Mouse (Mus musculus) left cerebral cortex, adult 2 months (tissue): ENCODE data around the gene Ciao2a. TPM values are rescaled to one million over a fixed set of nuclear protein-coding genes. Genes with fewer than 3 reads are reported as not detected.

Experiments
- DNase-seq, 2 experiments: peaks; one replicate each; pipeline ENCODE4 v3.0.0; 2021 to 2022; ENCODE audit warnings: low spot score in 2 of 2, mixed read lengths in 1 of 2; ENCODE audit errors: extremely low spot score in 1 of 2
- H3K27ac ChIP-seq: fragments of 200-600 bp; 2 replicates; pipeline ENCODE4 v1.8.1; 2022
- H3K4me3 ChIP-seq: fragments of 200-600 bp; 2 replicates; pipeline ENCODE4 v1.8.1; 2022
- CTCF ChIP-seq: fragments of 200-600 bp; IDR thresholded peaks from 2 replicates; pipeline ENCODE4 v1.8.1; 2022; ENCODE audit warnings: antibody characterized with exemption, mild to moderate bottlenecking, moderate library complexity
- intact Hi-C: fragments of 180-260 bp; cut with DNase I; formaldehyde crosslinking; loops from one replicate; pipeline ENCODE4 v1.15.1; 2025
- long read RNA-seq, 2 experiments: library from polyadenylated mRNA; stranded (forward); transcript quantifications; one replicate each; pipeline ENCODE4 v2.0.0; 2021; ENCODE audit warnings: borderline mapping rate in 2 of 2
- total RNA-seq, 2 experiments: library from RNA; stranded (reverse); gene quantifications; 2 replicates each; pipeline ENCODE4 v1.2.3; 2021

The Ciao2a gene
- total RNA-seq, result 10 to 100 TPM; 27.6 to 28.7 TPM
- long read RNA-seq, experiment 1, transcript Ciao2a-201 (5 exons, 1,240 nt), result major isoform, 15 of 17 reads
- long read RNA-seq, experiment 1, partial matches to known transcripts, result 0 of 17 reads
- long read RNA-seq, experiment 1, other reads (novel, unspliced or antisense), result 2 of 17 reads
- long read RNA-seq, experiment 2, transcript Ciao2a-201 (5 exons, 1,240 nt), result major isoform, 9 of 11 reads
- long read RNA-seq, experiment 2, partial matches to known transcripts, result 0 of 11 reads
- long read RNA-seq, experiment 2, other reads (novel, unspliced or antisense), result 2 of 11 reads

DNA sequence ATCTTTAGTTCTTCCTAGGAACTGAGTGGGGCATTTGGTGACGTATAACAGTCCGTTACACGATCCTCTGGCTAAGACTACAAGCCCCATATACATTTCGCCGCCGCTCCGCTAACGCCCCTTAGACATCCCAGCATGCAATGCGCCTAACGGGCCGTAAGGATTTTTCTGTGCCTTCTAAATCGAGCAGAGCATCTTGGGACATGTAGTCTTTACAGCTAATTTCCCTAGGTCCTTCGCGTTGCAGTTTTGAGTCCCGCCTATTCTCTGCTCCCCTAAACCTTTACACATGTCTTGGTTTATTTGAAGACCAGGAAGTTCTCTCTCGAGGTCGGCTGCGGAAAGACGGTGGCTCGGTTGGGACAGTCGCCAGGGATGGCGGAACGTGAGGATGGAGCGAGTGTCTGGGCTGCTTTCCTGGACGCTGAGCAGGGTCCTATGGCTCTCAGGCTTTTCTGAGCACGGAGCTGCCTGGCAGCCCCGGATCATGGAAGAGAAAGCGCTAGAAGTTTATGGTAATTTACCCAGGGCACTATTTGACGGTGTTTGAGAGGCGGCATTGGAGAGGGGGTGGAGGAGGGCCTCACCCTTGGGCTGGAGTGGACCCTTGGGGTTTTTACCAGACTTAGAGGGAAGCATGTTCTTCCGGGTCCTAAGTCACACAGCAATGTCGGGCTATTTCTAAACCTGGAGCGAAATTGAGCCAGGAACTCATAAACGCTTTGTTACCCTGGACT is at the start of gene Ciao2a, which contains the start of gene Snx1:
TSS of gene Ciao2a (plus strand) at position 156 of the 737 bp plus-strand sequence.
TSS of gene Snx1 (minus strand) at position 132 of the 737 bp plus-strand sequence.
- no peak; the same call in 1 of the 2 replicates for TF ChIP-seq CTCF
- intact Hi-C loops, result no loop called here
- Histone ChIP-seq H3K27ac (peak within 1 kb of the TSS; percentile 84), H3K4me3 (peak within 1 kb of the TSS; percentile 68)
- DNase-seq, result peak; percentile 93 to 94

DNA sequence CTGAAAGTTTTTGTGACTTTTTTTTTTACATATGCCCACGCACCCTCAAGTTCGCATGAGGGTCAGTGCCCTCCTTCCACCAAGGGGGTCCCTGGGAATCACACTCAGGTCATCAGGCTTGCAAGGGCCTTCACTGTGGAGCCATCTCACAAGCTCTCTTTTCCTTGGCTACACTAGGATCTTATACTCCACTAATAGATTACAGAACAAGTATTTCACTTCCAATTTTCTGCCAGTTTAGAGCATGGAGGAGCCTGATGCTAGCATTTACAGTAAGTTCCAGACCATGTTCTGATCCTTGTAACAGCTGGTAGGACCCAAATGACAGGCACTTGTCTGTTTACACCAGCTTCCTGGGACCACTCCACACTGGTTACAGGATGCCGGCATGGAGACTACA is 48.3 kb upstream of the Ciao2a start:
- no peak overlapping the region for H3K4me3 ChIP-seq
- no peak overlapping the region for H3K27ac ChIP-seq
- intact Hi-C loops, result no loop called here
- no peak for TF ChIP-seq CTCF
- DNase-seq, result no peak

DNA sequence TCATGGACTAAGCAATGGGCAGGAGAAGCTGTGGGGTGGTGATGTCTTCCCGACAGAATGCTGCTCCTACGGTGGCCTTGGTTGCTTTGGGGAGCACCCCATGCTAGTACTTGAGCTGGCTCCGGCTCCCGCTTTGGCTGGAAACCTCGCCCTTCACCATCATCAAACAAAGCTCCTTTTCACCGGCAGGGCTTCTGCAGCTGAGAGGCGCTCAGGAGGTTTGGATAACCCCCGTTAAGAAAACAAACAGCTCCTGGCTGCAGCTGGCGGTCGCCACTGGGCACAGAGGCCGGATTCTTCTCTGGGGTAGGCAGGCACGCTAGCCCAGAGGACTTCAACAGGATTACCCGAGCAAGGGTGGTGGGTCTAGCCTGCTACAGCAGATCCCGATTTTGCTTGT is 47.9 kb upstream of the Ciao2a start:
- intact Hi-C loops, result no loop called here
- no peak; the same call in 1 of the 2 replicates for TF ChIP-seq CTCF
- DNase-seq, result peak in 1 of 2 experiments; percentile 30
- Histone ChIP-seq H3K27ac (no peak overlapping the region), H3K4me3 (no peak overlapping the region)

DNA sequence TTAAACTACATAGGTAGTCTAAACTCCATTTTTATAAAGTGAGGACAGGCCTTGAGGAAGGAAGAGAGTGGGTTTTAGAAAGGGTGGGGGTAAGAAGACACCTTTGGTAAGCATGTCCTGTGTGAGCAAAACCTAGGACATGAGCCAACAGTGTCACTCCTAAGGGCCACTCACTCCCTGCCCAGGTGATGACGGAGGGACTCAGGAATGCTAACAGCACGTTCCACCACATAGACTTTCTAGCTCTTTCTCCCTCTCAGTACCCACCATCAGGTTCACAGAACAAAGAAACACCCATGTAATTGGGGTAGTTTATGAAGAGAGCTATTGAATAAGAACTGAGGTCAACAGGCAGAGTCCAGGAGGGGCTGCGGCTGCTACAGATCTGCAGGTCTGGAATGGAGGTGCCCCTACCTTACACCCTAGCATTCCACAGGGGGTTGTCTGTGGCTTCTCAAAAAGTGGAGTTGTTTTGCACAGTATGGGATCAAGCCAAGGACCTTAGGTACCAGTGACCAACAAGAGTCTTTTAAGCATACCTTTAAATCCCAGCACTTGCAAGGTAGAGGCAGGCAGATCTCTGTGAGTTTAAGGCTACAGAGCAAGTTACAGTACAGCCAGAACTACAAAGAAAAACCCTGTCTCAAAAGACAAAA is 45.5 kb upstream of the Ciao2a start:
- intact Hi-C loops, result no loop called here
- no peak overlapping the region for H3K27ac ChIP-seq
- TF ChIP-seq CTCF, result no peak
- H3K4me3 ChIP-seq, result no peak overlapping the region
- DNase-seq, result no peak

DNA sequence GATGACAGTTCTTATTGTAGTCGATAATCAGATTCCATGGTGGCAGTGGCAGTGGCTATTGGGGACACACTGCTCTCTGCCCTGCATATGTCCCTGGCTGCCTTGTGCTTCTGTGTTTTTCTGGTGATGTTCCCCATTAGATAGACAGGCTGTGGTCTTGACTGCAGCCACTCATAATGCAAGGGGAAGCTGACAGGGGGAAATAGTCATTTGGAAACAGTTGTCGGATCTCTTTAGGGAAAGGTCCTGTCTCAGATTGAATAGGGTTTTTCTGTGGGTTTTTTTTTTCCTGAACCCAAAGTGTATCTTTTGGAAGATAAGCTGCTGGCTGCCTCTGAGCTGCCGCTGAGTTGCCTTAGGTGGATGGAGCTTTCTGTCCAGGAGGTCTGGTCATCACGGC is 44.4 kb upstream of the Ciao2a start:
- no peak for DNase-seq
- no peak overlapping the region for H3K27ac ChIP-seq
- H3K4me3 ChIP-seq, result no peak overlapping the region
- TF ChIP-seq CTCF, result no peak
- intact Hi-C loops, result no loop called here

DNA sequence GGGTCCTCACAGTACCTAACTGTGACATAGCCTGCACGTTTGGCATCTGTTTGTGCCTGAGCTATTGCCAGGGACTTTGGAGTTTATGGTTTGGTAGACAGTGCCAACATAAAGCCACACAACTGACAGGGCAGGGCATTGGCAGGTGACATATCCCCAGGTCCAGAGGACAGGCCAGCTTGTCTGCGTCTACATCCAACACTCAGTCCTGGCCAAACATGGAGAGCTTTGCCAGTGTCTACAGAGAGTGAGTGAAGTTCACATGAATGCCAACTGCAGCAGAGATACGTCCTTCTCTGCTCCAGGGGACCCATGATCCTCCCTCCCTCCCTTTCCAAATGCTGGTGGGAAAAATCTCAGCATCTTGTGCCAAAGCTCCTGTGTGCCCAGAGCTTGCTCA is 42.2 kb upstream of the Ciao2a start:
- no peak overlapping the region for H3K4me3 ChIP-seq
- H3K27ac ChIP-seq, result no peak overlapping the region
- no peak for DNase-seq
- no peak for TF ChIP-seq CTCF
- intact Hi-C loops, result no loop called here

DNA sequence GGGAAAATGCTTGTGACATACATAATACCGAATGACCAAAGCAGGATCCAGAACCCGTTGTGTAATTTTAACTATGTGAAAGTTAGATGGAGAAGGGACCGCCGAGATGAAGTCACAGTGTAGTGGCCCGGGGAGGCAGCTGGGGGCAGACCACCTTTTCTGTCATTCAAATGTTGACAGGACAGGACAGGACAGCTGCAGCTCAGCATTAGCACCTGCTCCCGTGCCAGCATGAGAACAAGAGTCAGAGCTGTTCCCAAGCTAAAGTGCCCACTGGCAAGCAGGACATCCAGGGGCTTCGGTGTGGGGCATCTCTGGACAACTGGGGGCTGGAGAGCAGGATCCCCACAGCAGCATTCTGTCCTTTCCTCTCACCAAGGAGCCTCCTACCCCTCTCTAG is 39.3 kb upstream of the Ciao2a start:
- intact Hi-C loops, result no loop called here
- TF ChIP-seq CTCF, result no peak
- DNase-seq, result no peak
- Histone ChIP-seq H3K4me3 (no peak overlapping the region), H3K27ac (no peak overlapping the region)

DNA sequence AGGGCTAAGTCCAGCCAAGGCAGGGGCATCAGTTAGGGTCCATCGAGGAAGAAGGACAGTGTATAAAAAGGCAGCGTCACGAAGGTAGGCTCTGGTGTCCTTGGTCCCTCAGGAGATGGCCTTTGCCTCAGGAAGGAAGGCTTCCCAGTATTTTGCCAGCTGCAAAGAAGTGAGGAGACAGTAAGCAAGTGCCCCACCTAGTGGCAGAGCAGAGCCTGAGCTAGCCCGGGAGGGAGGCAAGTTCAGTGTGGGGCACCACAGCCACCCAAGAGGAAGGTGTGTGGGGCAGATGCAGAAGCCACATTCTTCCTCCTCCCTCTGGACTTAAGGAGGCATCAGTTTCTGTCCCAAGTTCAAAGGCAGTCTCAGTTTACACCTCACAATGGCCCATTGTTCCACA is 38.0 kb upstream of the Ciao2a start:
- DNase-seq, result peak; percentile 56 to 59
- Histone ChIP-seq H3K27ac (no peak overlapping the region), H3K4me3 (no peak overlapping the region)
- peak; percentile 81 for TF ChIP-seq CTCF
- intact Hi-C loops, result no loop called here

DNA sequence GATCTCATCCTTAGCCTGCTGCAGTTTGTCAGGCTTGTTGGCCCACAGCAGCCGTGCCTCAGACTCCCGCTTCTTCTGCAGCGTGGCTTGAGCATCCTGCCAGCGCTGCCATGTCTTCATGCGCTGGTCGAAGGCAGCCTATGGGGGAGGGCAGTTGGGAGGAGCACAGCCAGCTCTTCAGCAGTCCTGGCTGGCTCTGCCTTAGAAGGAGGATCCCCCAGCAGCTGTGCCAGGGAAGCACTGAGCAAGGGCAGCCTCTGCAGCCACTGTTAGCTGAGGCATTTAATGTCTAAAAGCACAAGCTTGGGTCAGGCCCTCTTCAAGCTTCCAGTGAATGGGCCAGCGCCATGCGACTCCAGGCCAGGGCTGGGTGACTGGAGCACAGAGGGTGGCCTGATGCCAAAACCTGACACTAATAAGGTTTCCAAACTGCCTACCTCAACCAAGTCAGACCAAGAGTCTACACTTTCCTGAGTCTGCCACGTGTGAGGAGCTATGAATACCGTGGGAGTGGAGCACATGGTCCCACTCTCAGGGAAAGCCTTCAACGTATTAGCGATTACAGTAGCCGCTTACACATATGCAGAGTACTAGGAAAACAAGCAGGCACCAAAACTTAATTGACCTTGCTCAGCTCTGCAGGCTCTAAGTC is 35.7 kb upstream of the Ciao2a start:
- intact Hi-C loops, result no loop called here

DNA sequence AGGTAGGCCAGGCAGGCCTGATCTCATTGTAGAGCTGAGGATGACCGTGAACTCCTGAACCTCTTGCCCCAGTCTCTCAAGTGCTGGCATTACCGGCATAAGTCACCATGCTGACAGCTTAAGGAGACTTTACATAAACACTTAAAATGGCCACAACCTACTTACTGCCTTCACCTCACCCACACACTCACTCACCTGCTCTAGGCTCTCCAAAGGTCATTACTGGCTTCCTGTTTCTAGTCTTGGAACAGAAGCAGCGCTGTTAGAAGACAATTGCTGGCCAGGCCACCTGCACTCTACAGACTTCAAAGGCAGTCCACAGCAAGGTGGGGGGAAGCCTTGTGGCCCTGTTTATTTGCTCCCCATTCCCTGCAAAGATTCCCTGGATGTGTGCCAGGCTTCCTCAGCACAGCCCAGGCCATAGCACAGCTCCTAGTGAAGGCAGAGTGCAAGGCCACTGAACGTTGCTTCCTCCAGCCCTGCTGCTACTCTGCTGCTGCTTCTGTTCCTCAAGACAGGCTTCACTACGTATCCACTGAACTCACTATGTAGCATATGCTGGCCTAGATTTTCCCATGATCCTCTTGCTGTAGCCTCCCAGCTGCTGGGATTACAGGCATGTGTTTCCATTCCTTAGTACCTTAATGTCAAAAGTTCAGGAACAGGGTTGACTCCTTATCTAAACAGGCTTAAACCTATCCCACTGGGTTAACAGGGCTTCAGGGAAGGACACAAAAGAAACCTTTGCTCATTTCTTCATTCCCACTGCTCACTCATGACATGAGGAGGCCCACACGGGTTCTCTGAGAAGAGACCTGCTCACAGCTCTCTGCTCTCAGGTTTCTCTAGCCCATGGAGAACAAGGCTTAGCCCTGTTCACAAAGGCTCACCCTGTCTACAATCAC is 34.8 kb upstream of the Ciao2a start:
- intact Hi-C loops, result no loop called here
- peak overlapping the region; percentile 5; the same call in 1 of the 2 replicates for H3K27ac ChIP-seq
- no peak overlapping the region for H3K4me3 ChIP-seq
- TF ChIP-seq CTCF, result no peak
- no peak for DNase-seq

More for the DNA sequence above, 35.7 kb upstream of the Ciao2a start:
- no peak overlapping the region for H3K27ac ChIP-seq
- TF ChIP-seq CTCF, result no peak
- DNase-seq, result no peak
- no peak overlapping the region for H3K4me3 ChIP-seq

DNA sequence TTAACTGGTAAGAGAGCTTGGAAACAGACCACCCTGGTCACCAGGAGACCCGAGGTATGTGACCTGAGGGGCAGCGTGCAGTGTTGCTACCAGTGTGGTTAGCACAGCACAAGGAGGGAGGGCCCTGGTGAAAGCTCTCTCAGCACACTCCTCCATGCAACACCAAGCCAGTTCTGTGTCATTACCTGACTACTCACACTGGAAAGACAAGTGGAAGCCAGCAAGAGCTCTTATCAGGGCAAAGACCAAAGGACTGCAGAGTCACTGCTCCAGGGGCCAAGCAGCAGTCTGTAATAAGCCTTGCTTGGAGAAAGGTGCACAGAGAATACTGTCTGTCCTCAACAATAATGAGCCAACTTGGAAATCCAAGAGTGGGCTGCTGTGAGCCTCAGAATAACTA is 33.7 kb upstream of the Ciao2a start:
- no peak for DNase-seq
- H3K27ac ChIP-seq, result no peak overlapping the region
- intact Hi-C loops, result no loop called here
- TF ChIP-seq CTCF, result no peak
- no peak overlapping the region for H3K4me3 ChIP-seq
